Mouse (Mus musculus): Measurements from ENCODE around the gene Cyp2j13.
"Not testable (repeated sequence)": the region's sequence is repeated elsewhere in the genome, so short reads cannot be mapped to it uniquely, and the experiment has no call there.

Cyp2j13 gene

GRCm38 (mm10) chr4:96077261-96078125, at the start of gene Cyp2j13:
Cyp2j13 (minus strand) TSS chr4:96077546.
- DNase-seq (ENCODE audit: low read depth, low spot score): no peak

GRCm38 (mm10) chr4:96096841-96097240, 19.5 kb upstream of the Cyp2j13 start:
- no peak for DNase-seq (ENCODE audit: low read depth, low spot score)

- no peak for DNase-seq (ENCODE audit: low read depth, low spot score)
These were observed 14.5 kb upstream of the Cyp2j13 start for GRCm38 (mm10) chr4:96091869-96092268.

- not testable (repeated sequence) for DNase-seq (ENCODE audit: low read depth, low spot score)
These were observed 12.2 kb upstream of the Cyp2j13 start for GRCm38 (mm10) chr4:96089356-96090048.

- no peak for DNase-seq (ENCODE audit: low read depth, low spot score)
These were observed 962 bp upstream of the Cyp2j13 start for GRCm38 (mm10) chr4:96078308-96078707.

- DNase-seq (ENCODE audit: low read depth, low spot score): no peak
These were observed 15.3 kb downstream of the Cyp2j13 start for GRCm38 (mm10) chr4:96062045-96062444.

- DNase-seq (ENCODE audit: low read depth, low spot score): no peak
These were observed 17.2 kb downstream of the Cyp2j13 start for GRCm38 (mm10) chr4:96060106-96060505.

GRCm38 (mm10) chr4:96028412-96028811, 48.9 kb downstream of the Cyp2j13 start:
- no peak for DNase-seq (ENCODE audit: low read depth, low spot score)

- no peak for DNase-seq (ENCODE audit: low read depth, low spot score)
These were observed 54.5 kb downstream of the Cyp2j13 start for GRCm38 (mm10) chr4:96022803-96023202.

GRCm38 (mm10) chr4:96016875-96017274, 60.5 kb downstream of the Cyp2j13 start:
- no peak for DNase-seq (ENCODE audit: low read depth, low spot score)

GRCm38 (mm10) chr4:95982221-95982620, 95.1 kb downstream of the Cyp2j13 start:
- not testable (repeated sequence) for DNase-seq (ENCODE audit: low read depth, low spot score)

Data from WW6 (cell line).